Mouse (Mus musculus) lung, embryonic 16.5 days (tissue): ENCODE results near the gene Myh3. TPM values are rescaled to one million over a fixed set of nuclear protein-coding genes. Genes with fewer than 3 reads are reported as not detected.
A peak's percentile ranks its signal among the peaks of the same experiment; 100 is the strongest.

Source experiments
- ATAC-seq: fragments of 200-750 bp; cut with Nextera tagmentation; 2 replicates; pipeline ENCODE4 v1.8.0; 2017; ENCODE audit warnings: low read depth, mild to moderate bottlenecking, moderate library complexity
- H3K27ac ChIP-seq: fragments of 300-500 bp; sonication (generic); 2 replicates; pipeline ENCODE4 v1.5.1; 2014; ENCODE audit warnings: mild to moderate bottlenecking, control low read depth, low read length
- H3K27me3 ChIP-seq: fragments of 300-500 bp; sonication (generic); 2 replicates; pipeline ENCODE4 v1.6.1; 2014; ENCODE audit warnings: low read depth, low read length, mixed read lengths; ENCODE audit not compliant: control insufficient read depth, insufficient read depth
- H3K36me3 ChIP-seq: fragments of 300-500 bp; sonication (generic); 2 replicates; pipeline ENCODE4 v1.6.1; 2014; ENCODE audit warnings: low read length; ENCODE audit not compliant: control insufficient read depth, insufficient read depth
- H3K4me1 ChIP-seq: fragments of 300-500 bp; sonication (generic); replicated peaks from 2 replicates; pipeline ENCODE4 v1.6.1; 2014; ENCODE audit warnings: low read length, mixed read lengths; ENCODE audit not compliant: control insufficient read depth, insufficient read depth
- H3K4me2 ChIP-seq: fragments of 300-500 bp; sonication (generic); 2 replicates; pipeline ENCODE4 v1.6.1; 2014; ENCODE audit warnings: low read depth, low read length, control low read depth
- H3K4me3 ChIP-seq: fragments of 300-500 bp; sonication (generic); 2 replicates; pipeline ENCODE4 v1.5.1; 2014; ENCODE audit warnings: mild to moderate bottlenecking, low read length, control low read depth
- H3K9ac ChIP-seq: fragments of 300-500 bp; sonication (generic); 2 replicates; pipeline ENCODE4 v1.6.1; 2014; ENCODE audit warnings: low read length, control low read depth
- H3K9me3 ChIP-seq: fragments of 300-500 bp; sonication (generic); 2 replicates; pipeline ENCODE4 v1.6.1; 2016; ENCODE audit warnings: low read length; ENCODE audit not compliant: control insufficient read depth
- WGBS: fragments of 180-500 bp; shearing (Covaris S2); extraction: QIAGEN DNeasy Blood & Tissue Kit; methylation state at CpG from one replicate; pipeline ENCODE4 v1.1.7; 2014; 5-methylcytosine and 5-hydroxymethylcytosine counted together
- polyA plus RNA-seq: library from polyadenylated mRNA; unstranded; fragments of >200 nt; fragmentation: Nextera tagmentation; extraction: Ambion mirVana; gene quantifications from 2 replicates; pipeline ENCODE4 v1.2.1, GENCODE M21; 2015

Gene Myh3
- polyA plus RNA-seq, 1 experiment from 2014 or later, result 7.1 TPM

- H3K27me3 ChIP-seq, result no peaks in the 10 kb centered on the region
- H3K9me3 ChIP-seq, result no peaks in the 10 kb centered on the region
- ATAC-seq, result no peak
- no peak overlapping the region for H3K27ac ChIP-seq
- no peaks in the 10 kb centered on the region for H3K36me3 ChIP-seq
- no peaks in the 10 kb centered on the region for H3K4me1 ChIP-seq
- no peak overlapping the region for H3K4me2 ChIP-seq
- H3K4me3 ChIP-seq, result no peak overlapping the region
- no peak overlapping the region for H3K9ac ChIP-seq
- WGBS, result 55% methylated on average over 4 of the region's 4 CpGs
Measured at GRCm38 (mm10) chr11:67105689-67106088, 27.6 kb downstream of the Myh3 start.

- no peaks in the 10 kb centered on the region for H3K4me1 ChIP-seq
- no peak overlapping the region for H3K27ac ChIP-seq
- no peaks in the 10 kb centered on the region for H3K36me3 ChIP-seq
- H3K9me3 ChIP-seq, result no peaks in the 10 kb centered on the region
- H3K4me3 ChIP-seq, result no peak overlapping the region
- no peak overlapping the region for H3K4me2 ChIP-seq
- WGBS, result 89% methylated on average over 10 of the region's 10 CpGs
- ATAC-seq, result no peak
- no peaks in the 10 kb centered on the region for H3K27me3 ChIP-seq
- no peak overlapping the region for H3K9ac ChIP-seq
Measured at GRCm38 (mm10) chr11:67106973-67107372, 28.9 kb downstream of the Myh3 start.

- peak; percentile 31; the same call in 1 of the 2 replicates for ATAC-seq
- H3K9ac ChIP-seq, result no peak overlapping the region
- H3K36me3 ChIP-seq, result no peaks in the 10 kb centered on the region
- H3K27ac ChIP-seq, result no peak overlapping the region
- H3K27me3 ChIP-seq, result no peaks in the 10 kb centered on the region
- H3K4me1 ChIP-seq, result no peaks in the 10 kb centered on the region
- H3K4me3 ChIP-seq, result no peak overlapping the region
- WGBS, result 27% methylated on average over 5 of the region's 5 CpGs
- H3K9me3 ChIP-seq, result no peaks in the 10 kb centered on the region
- H3K4me2 ChIP-seq, result no peak overlapping the region
Measured at GRCm38 (mm10) chr11:67110168-67110948, 32.3 kb downstream of the Myh3 start.

GRCm38 (mm10) chr11:67112019-67112850 lies 34.1 kb downstream of the Myh3 start:
- WGBS, result 29% methylated on average over 11 of the region's 11 CpGs
- Histone ChIP-seq H3K4me3 (no peak overlapping the region), H3K27me3 (no peaks in the 10 kb centered on the region), H3K36me3 (no peaks in the 10 kb centered on the region), H3K9ac (no peak overlapping the region), H3K4me2 (no peak overlapping the region), H3K27ac (no peak overlapping the region), H3K9me3 (no peaks in the 10 kb centered on the region), H3K4me1 (no peaks in the 10 kb centered on the region)
- no peak; the same call in 1 of the 2 replicates for ATAC-seq

GRCm38 (mm10) chr11:67112851-67113202 lies 34.7 kb downstream of the Myh3 start:
- H3K9ac ChIP-seq, result no peak overlapping the region
- H3K4me3 ChIP-seq, result no peak overlapping the region
- H3K36me3 ChIP-seq, result no peaks in the 10 kb centered on the region
- no peak overlapping the region for H3K27ac ChIP-seq
- H3K27me3 ChIP-seq, result no peaks in the 10 kb centered on the region
- H3K4me1 ChIP-seq, result no peaks in the 10 kb centered on the region
- ATAC-seq, result no peak
- H3K9me3 ChIP-seq, result no peaks in the 10 kb centered on the region
- H3K4me2 ChIP-seq, result no peak overlapping the region
- 37% methylated on average over 11 of the region's 11 CpGs for WGBS

GRCm38 (mm10) chr11:67113381-67113780 lies 35.3 kb downstream of the Myh3 start:
- H3K4me3 ChIP-seq, result no peak overlapping the region
- H3K27ac ChIP-seq, result no peak overlapping the region
- H3K4me1 ChIP-seq, result no peaks in the 10 kb centered on the region
- no peaks in the 10 kb centered on the region for H3K9me3 ChIP-seq
- no peak overlapping the region for H3K9ac ChIP-seq
- no peaks in the 10 kb centered on the region for H3K27me3 ChIP-seq
- H3K36me3 ChIP-seq, result no peaks in the 10 kb centered on the region
- H3K4me2 ChIP-seq, result no peak overlapping the region
- no peak for ATAC-seq
- WGBS, result 82% methylated on average over 6 of the region's 6 CpGs

- Histone ChIP-seq H3K9me3 (no peaks in the 10 kb centered on the region), H3K4me2 (no peak overlapping the region), H3K9ac (no peak overlapping the region), H3K27me3 (no peaks in the 10 kb centered on the region), H3K36me3 (no peaks in the 10 kb centered on the region), H3K27ac (no peak overlapping the region), H3K4me1 (no peaks in the 10 kb centered on the region), H3K4me3 (no peak overlapping the region)
- no peak for ATAC-seq
- 85% methylated on average over 5 of the region's 5 CpGs for WGBS
Measured at GRCm38 (mm10) chr11:67114261-67114660, 36.2 kb downstream of the Myh3 start.

GRCm38 (mm10) chr11:67114901-67115300 lies 36.8 kb downstream of the Myh3 start:
- Histone ChIP-seq H3K4me2 (no peak overlapping the region), H3K27me3 (no peaks in the 10 kb centered on the region), H3K27ac (no peak overlapping the region), H3K4me1 (no peaks in the 10 kb centered on the region), H3K4me3 (no peak overlapping the region), H3K36me3 (no peaks in the 10 kb centered on the region), H3K9ac (no peak overlapping the region), H3K9me3 (no peaks in the 10 kb centered on the region)
- ATAC-seq, result no peak
- WGBS, result 84% methylated on average over 12 of the region's 12 CpGs

- no peaks in the 10 kb centered on the region for H3K36me3 ChIP-seq
- no peak overlapping the region for H3K27ac ChIP-seq
- H3K4me3 ChIP-seq, result no peak overlapping the region
- no peaks in the 10 kb centered on the region for H3K9me3 ChIP-seq
- H3K27me3 ChIP-seq, result no peaks in the 10 kb centered on the region
- no peak overlapping the region for H3K4me2 ChIP-seq
- 59% methylated on average over 5 of the region's 5 CpGs for WGBS
- no peaks in the 10 kb centered on the region for H3K4me1 ChIP-seq
- no peak overlapping the region for H3K9ac ChIP-seq
- ATAC-seq, result no peak
Measured at GRCm38 (mm10) chr11:67116725-67117124, 38.6 kb downstream of the Myh3 start.
